Mouse (Mus musculus) small intestine, adult 2 months (tissue): ENCODE data around the gene Gipr.

Experiments
- CTCF ChIP-seq: fragments of 200-500 bp; IDR thresholded peaks from 2 replicates; pipeline ENCODE4 v1.5.1; 2012; ENCODE audit warnings: low read depth, mild to moderate bottlenecking, control low read depth, inconsistent platforms, low read length, moderate library complexity, mixed read lengths; ENCODE audit not compliant: insufficient replicate concordance, insufficient read length; ENCODE audit errors: extremely low read depth
- POLR2A ChIP-seq: fragments of 200-500 bp; IDR thresholded peaks from 2 replicates; pipeline ENCODE4 v1.6.1; 2012; ENCODE audit warnings: low read depth, mild to moderate bottlenecking, control low read depth, inconsistent platforms, low read length, moderate library complexity

DNA sequence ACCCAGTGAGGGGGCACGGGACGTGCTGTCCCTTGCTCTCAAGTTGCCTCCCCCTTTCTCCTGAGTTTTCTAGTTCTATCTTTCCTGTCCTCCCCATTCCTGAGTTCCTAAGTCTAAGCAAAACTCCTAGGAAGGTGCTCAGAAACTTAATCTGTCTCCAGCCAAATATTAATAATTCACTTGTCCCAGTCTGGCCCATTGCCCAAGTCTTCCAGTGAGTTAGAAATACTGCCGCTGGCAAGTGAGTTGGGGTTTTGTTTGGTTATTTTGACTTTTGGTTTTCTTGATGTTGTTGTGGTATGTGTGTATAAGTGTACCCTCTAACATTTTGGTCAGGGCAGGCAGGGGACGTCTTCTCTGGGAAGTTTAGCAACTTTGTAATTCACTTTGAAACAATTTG, 44.2 kb downstream of the Gipr start:
- TF ChIP-seq CTCF, result no peak
- TF ChIP-seq POLR2A, result no peak
